Comparison of ENCODE assay signal across 9 mouse cellular contexts in the genomic region with DNA sequence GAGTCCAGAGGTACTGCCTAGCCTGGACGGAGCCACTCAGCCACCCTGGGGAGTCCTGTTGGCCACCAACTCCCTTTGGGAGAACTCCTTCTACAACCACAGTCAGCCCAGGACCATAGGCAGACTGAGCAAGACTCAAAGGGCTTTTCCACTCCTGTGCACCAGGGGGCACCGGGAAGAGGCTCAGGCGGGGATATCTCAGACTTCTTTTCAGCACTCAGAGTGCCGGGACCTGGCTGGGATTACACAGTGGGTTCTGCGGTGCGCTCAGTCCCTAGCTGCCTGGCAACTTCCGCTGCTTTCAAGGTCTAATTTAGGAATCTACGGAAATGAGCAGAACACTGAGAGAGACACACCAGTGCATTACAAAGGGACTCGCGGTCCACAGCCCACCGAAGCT.
A peak's percentile ranks its signal among the peaks of the same experiment; 100 is the strongest.
DNase-seq lines count a peak whose midpoint lies in the region; ATAC-seq and TF ChIP-seq lines count a peak whose summit lies in the region.
"Had no signal": no experiment of that assay in that cellular context is flagged by ENCODE, and none has a peak within 500 bp of the region (broad histone marks: within the 10 kb centered on the region; RNA-seq: fewer than 3 reads in every experiment).

No protein-coding gene starts in this region.

- H3K4me1 ChIP-seq in E14TG2a.4 (replicated peaks; ENCODE audit: low read depth, low read length) = peaks cover 12% of the 10 kb centered on the region
- peaks cover 19% of the 10 kb centered on the region for H3K4me1 ChIP-seq in embryonic facial prominence, embryonic 15.5 days
- H3K4me1 ChIP-seq in hindbrain, embryonic 16.5 days (ENCODE audit: control insufficient read depth, insufficient read depth, low read depth, low read length) = no peaks in the 10 kb centered on the region
- no peaks in the 10 kb centered on the region for H3K4me1 ChIP-seq in liver, embryonic 14.5 days (replicated peaks; ENCODE audit: control insufficient read depth in 2 of 2, insufficient read depth in 2 of 2, low read length in 1 of 2)
- peaks cover 9% of the 10 kb centered on the region for H3K4me1 ChIP-seq in neural tube, embryonic 15.5 days

- no peaks in the 10 kb centered on the region for H3K9me3 ChIP-seq in E14TG2a.4 (ENCODE audit: low read length)
- no peaks in the 10 kb centered on the region for H3K9me3 ChIP-seq in embryonic facial prominence, embryonic 15.5 days (replicated peaks)
- no peaks in the 10 kb centered on the region for H3K9me3 ChIP-seq in hindbrain, embryonic 16.5 days (ENCODE audit: control insufficient read depth, low read length)
- H3K9me3 ChIP-seq in liver, embryonic 14.5 days (ENCODE audit: control insufficient read depth, low read length) = no peaks in the 10 kb centered on the region
- H3K9me3 ChIP-seq in neural tube, embryonic 15.5 days (replicated peaks) = no peaks in the 10 kb centered on the region

- TF ChIP-seq CTCF in E14TG2a.4 (conservative IDR thresholded peaks at IDR 0.05; ENCODE audit: low read length) = peak; percentile 33
- TF ChIP-seq CTCF in liver, embryonic 14.5 days (IDR thresholded peaks at IDR 0.05; ENCODE audit: low read depth) = peak; percentile 39

- no peaks in the 10 kb centered on the region for H3K36me3 ChIP-seq in E14TG2a.4 (ENCODE audit: insufficient read depth, low read length)
- no peaks in the 10 kb centered on the region for H3K36me3 ChIP-seq in embryonic facial prominence, embryonic 15.5 days
- no peaks in the 10 kb centered on the region for H3K36me3 ChIP-seq in hindbrain, embryonic 16.5 days (ENCODE audit: control insufficient read depth, insufficient read depth, low read length)
- no peaks in the 10 kb centered on the region for H3K36me3 ChIP-seq in liver, embryonic 14.5 days (replicated peaks; ENCODE audit: control insufficient read depth, insufficient read depth, low read depth)
- H3K36me3 ChIP-seq in neural tube, embryonic 15.5 days = no peaks in the 10 kb centered on the region

- DNase-seq in gastrocnemius, postnatal 10 days = peak; percentile 43
- no peak for DNase-seq in gastrocnemius, postnatal 36 days
- DNase-seq in liver, embryonic 14.5 days (ENCODE audit: low read depth in 3 of 3, low spot score in 3 of 3) = no peak
- DNase-seq in cerebellum, adult 8-10 months = no peak

- no peak overlapping the region for H3K9ac ChIP-seq in embryonic facial prominence, embryonic 15.5 days
- H3K9ac ChIP-seq in hindbrain, embryonic 16.5 days (ENCODE audit: low read depth, low read length) = peak overlapping the region; percentile 8; the same call in 1 of the 2 replicates
- no peak overlapping the region for H3K9ac ChIP-seq in liver, embryonic 14.5 days (replicated peaks)
- H3K9ac ChIP-seq in neural tube, embryonic 15.5 days (replicated peaks) = no peak overlapping the region

- intact Hi-C loops in gastrocnemius, postnatal 36 days (cut with DNase I) = no loop called here

- H3K27me3 ChIP-seq in E14TG2a.4 (ENCODE audit: insufficient read depth, low read length) = peaks cover 47% of the 10 kb centered on the region
- H3K27me3 ChIP-seq in embryonic facial prominence, embryonic 15.5 days = peaks cover 24% of the 10 kb centered on the region
- H3K27me3 ChIP-seq in hindbrain, embryonic 16.5 days (replicated peaks; ENCODE audit: control insufficient read depth, insufficient read depth, low read length) = no peaks in the 10 kb centered on the region
- 0 out of 2 replicates have a peak, but pooled peaks cover 2% of the 10 kb centered on the region for H3K27me3 ChIP-seq in liver, embryonic 14.5 days (ENCODE audit: control insufficient read depth, insufficient read depth, low read length)
- H3K27me3 ChIP-seq in neural tube, embryonic 15.5 days (replicated peaks) = peaks cover 16% of the 10 kb centered on the region; the same call in 1 of the 2 replicates

- 10% methylated on average over 11 of the region's 11 CpGs for WGBS in embryonic facial prominence, embryonic 15.5 days
- WGBS in hindbrain, embryonic 16.5 days = 9% methylated on average over 11 of the region's 11 CpGs
- 6% methylated on average over 11 of the region's 11 CpGs for WGBS in liver, embryonic 14.5 days (ENCODE audit: insufficient replicate concordance)
- 14% methylated on average over 11 of the region's 11 CpGs for WGBS in neural tube, embryonic 15.5 days

- no peak overlapping the region for H3K4me3 ChIP-seq in E14TG2a.4 (replicated peaks; ENCODE audit: low read length)
- 0 out of 2 replicates have a peak overlapping the region, but pooled peaks have one; percentile 2 for H3K4me3 ChIP-seq in embryonic facial prominence, embryonic 15.5 days (replicated peaks)
- no peak overlapping the region for H3K4me3 ChIP-seq in hindbrain, embryonic 16.5 days (ENCODE audit: low read length)
- no peak overlapping the region for H3K4me3 ChIP-seq in liver, embryonic 14.5 days (ENCODE audit: insufficient read depth in 1 of 2, low read depth in 2 of 2, low read length in 2 of 2)
- no peak overlapping the region for H3K4me3 ChIP-seq in neural tube, embryonic 15.5 days (replicated peaks)

- peak overlapping the region; percentile 31 for H3K4me2 ChIP-seq in embryonic facial prominence, embryonic 15.5 days (replicated peaks)
- peak overlapping the region; percentile 39 for H3K4me2 ChIP-seq in hindbrain, embryonic 16.5 days (ENCODE audit: low read length)
- H3K4me2 ChIP-seq in liver, embryonic 14.5 days (ENCODE audit: low read depth) = no peak overlapping the region
- H3K4me2 ChIP-seq in neural tube, embryonic 15.5 days = peak overlapping the region; percentile 25; the same call in 1 of the 2 replicates

- ATAC-seq in embryonic facial prominence, embryonic 15.5 days (ENCODE audit: insufficient number of reproducible peaks, low FRiP score, low TSS enrichment, low read depth) = peak; percentile 67; the same call in 1 of the 2 replicates
- peak; percentile 82 for ATAC-seq in hindbrain, embryonic 16.5 days
- ATAC-seq in liver, embryonic 14.5 days (ENCODE audit: insufficient read depth) = no peak
- peak; percentile 71; the same call in 1 of the 2 replicates for ATAC-seq in neural tube, embryonic 15.5 days (ENCODE audit: low FRiP score)

- no peak for TF ChIP-seq EP300 in liver, embryonic 14.5 days (IDR thresholded peaks at IDR 0.05; ENCODE audit: low read depth)

- H3K27ac ChIP-seq in embryonic facial prominence, embryonic 15.5 days (replicated peaks) = no peak overlapping the region
- no peak overlapping the region for H3K27ac ChIP-seq in hindbrain, embryonic 16.5 days (ENCODE audit: low read depth, low read length)
- no peak overlapping the region for H3K27ac ChIP-seq in liver, embryonic 14.5 days
- no peak overlapping the region for H3K27ac ChIP-seq in neural tube, embryonic 15.5 days (replicated peaks)
- H3K27ac ChIP-seq: macrophage had no signal
